Mouse (Mus musculus): Measurements from ENCODE around the gene Zfp410.

Gene Zfp410

GRCm38 (mm10) chr12:84361555-84362489 lies 45.2 kb downstream of the Zfp410 start, which contains the start of the genes Coq6 and Fam161b:
Gene Coq6 (plus strand): TSS chr12:84361657.
Gene Fam161b (minus strand): TSS chr12:84361833.
- peak; percentile 93 for DNase-seq

- no peak for DNase-seq
These were observed 46.2 kb downstream of the Zfp410 start for GRCm38 (mm10) chr12:84362872-84363271.

GRCm38 (mm10) chr12:84364291-84364690 lies 47.6 kb downstream of the Zfp410 start:
- no peak for DNase-seq

GRCm38 (mm10) chr12:84365137-84365536 lies 48.5 kb downstream of the Zfp410 start:
- DNase-seq: no peak

GRCm38 (mm10) chr12:84366971-84367370 lies 50.3 kb downstream of the Zfp410 start:
- peak; percentile 36 for DNase-seq

- DNase-seq: no peak
These were observed 55.0 kb downstream of the Zfp410 start for GRCm38 (mm10) chr12:84371647-84372046.

- no peak for DNase-seq
These were observed 57.3 kb downstream of the Zfp410 start for GRCm38 (mm10) chr12:84373831-84374481.

GRCm38 (mm10) chr12:84382369-84382768 lies 65.7 kb downstream of the Zfp410 start:
- DNase-seq: no peak

GRCm38 (mm10) chr12:84384644-84385081 lies 68.0 kb downstream of the Zfp410 start:
- DNase-seq: no peak

GRCm38 (mm10) chr12:84385408-84385807 lies 68.8 kb downstream of the Zfp410 start:
- no peak for DNase-seq

- no peak for DNase-seq
These were observed 71.4 kb downstream of the Zfp410 start for GRCm38 (mm10) chr12:84388097-84388496.

GRCm38 (mm10) chr12:84388774-84389400 lies 72.2 kb downstream of the Zfp410 start:
- DNase-seq: peak; percentile 19

GRCm38 (mm10) chr12:84390336-84390735 lies 73.7 kb downstream of the Zfp410 start:
- DNase-seq: no peak

- no peak for DNase-seq
These were observed 76.0 kb downstream of the Zfp410 start for GRCm38 (mm10) chr12:84392681-84393080.
